Mouse (Mus musculus) stomach, postnatal 0 days (tissue): Measurements from ENCODE around the gene Pou4f1. TPM values are rescaled to one million over a fixed set of nuclear protein-coding genes. Genes with fewer than 3 reads are reported as not detected.
"Not testable (repeated sequence)": the region's sequence is repeated elsewhere in the genome, so short reads cannot be mapped to it uniquely, and the experiment has no call there.

Experiments used
- ATAC-seq: fragments of 200-750 bp; cut with Nextera tagmentation; 2 replicates; pipeline ENCODE4 v1.8.0; 2017; ENCODE audit not compliant: low FRiP score, low TSS enrichment
- DNase-seq: peaks from one replicate; pipeline ENCODE4 v3.0.0-alpha.2; 2016; ENCODE audit warnings: low spot score
- H3K27ac ChIP-seq: fragments of 300-500 bp; sonication (generic); replicated peaks from 2 replicates; pipeline ENCODE4 v1.5.1; 2014; ENCODE audit warnings: mild to moderate bottlenecking, control low read depth
- H3K27me3 ChIP-seq: fragments of 300-500 bp; sonication (generic); 2 replicates; pipeline ENCODE4 v1.6.1; 2014; ENCODE audit warnings: low read length; ENCODE audit not compliant: control insufficient read depth, insufficient read depth
- H3K36me3 ChIP-seq: fragments of 300-500 bp; sonication (generic); 2 replicates; pipeline ENCODE4 v1.6.1; 2014; ENCODE audit warnings: low read length, mixed read lengths; ENCODE audit not compliant: control insufficient read depth, insufficient read depth
- H3K4me1 ChIP-seq: fragments of 300-500 bp; sonication (generic); replicated peaks from 2 replicates; pipeline ENCODE4 v1.6.1; 2014; ENCODE audit warnings: antibody characterized with exemption; ENCODE audit not compliant: control insufficient read depth, insufficient read depth
- H3K4me2 ChIP-seq: fragments of 300-500 bp; sonication (generic); replicated peaks from 2 replicates; pipeline ENCODE4 v1.6.1; 2014; ENCODE audit warnings: low read depth, mild to moderate bottlenecking, control low read depth, moderate library complexity
- H3K4me3 ChIP-seq: fragments of 300-500 bp; sonication (generic); 2 replicates; pipeline ENCODE4 v1.5.1; 2014; ENCODE audit warnings: low read depth, low read length, control low read depth
- H3K9ac ChIP-seq: fragments of 300-500 bp; sonication (generic); 2 replicates; pipeline ENCODE4 v1.6.1; 2014; ENCODE audit warnings: mild to moderate bottlenecking, low read length, control low read depth, mixed read lengths
- H3K9me3 ChIP-seq: fragments of 300-500 bp; sonication (generic); 2 replicates; pipeline ENCODE4 v1.6.1; 2016; ENCODE audit warnings: low read length; ENCODE audit not compliant: control insufficient read depth
- CTCF ChIP-seq: IDR thresholded peaks from 2 replicates; pipeline ENCODE4 v1.5.1; 2016; ENCODE audit warnings: antibody characterized with exemption, low read depth, mild to moderate bottlenecking, moderate library complexity
- EP300 ChIP-seq: optimal IDR thresholded peaks from 2 replicates; pipeline ENCODE3; 2016; ENCODE audit warnings: antibody characterized with exemption
- WGBS: fragments of 180-500 bp; shearing (Covaris S2); extraction: QIAGEN DNeasy Blood & Tissue Kit; methylation state at CpG from one replicate; pipeline ENCODE4 v1.1.7; 2014; 5-methylcytosine and 5-hydroxymethylcytosine counted together
- polyA plus RNA-seq: library from polyadenylated mRNA; unstranded; fragments of >200 nt; fragmentation: Nextera tagmentation; extraction: Ambion mirVana; gene quantifications from 2 replicates; pipeline ENCODE4 v1.2.1, GENCODE M21; 2015

Gene Pou4f1
- polyA plus RNA-seq: 0.19 and 0.41 TPM in 2 replicates

- Histone ChIP-seq H3K9ac (0 out of 2 replicates have a peak within 1 kb of the TSS, but pooled peaks have one; percentile 18), H3K9me3 (no peaks in the 10 kb centered on the region), H3K27ac (no peak within 1 kb of the TSS), H3K36me3 (no peaks in the 10 kb centered on the region), H3K4me2 (peak within 1 kb of the TSS; percentile 78), H3K27me3 (peaks cover 47% of the 10 kb centered on the region), H3K4me3 (peak within 1 kb of the TSS; percentile 45), H3K4me1 (peaks cover 3% of the 10 kb centered on the region; the same call in 1 of the 2 replicates)
- peak; percentile 70 for DNase-seq
- 2% methylated on average over 25 of the region's 62 CpGs for WGBS
- ATAC-seq: peak; percentile 89
- TF ChIP-seq CTCF: no peak
These were observed at the start of gene Pou4f1 for GRCm38 (mm10) chr14:104467966-104468622. Pou4f1 (minus strand) TSS chr14:104467999.

GRCm38 (mm10) chr14:104511664-104512063 lies 43.9 kb upstream of the Pou4f1 start:
- Histone ChIP-seq H3K27me3 (no peaks in the 10 kb centered on the region), H3K27ac (no peak overlapping the region), H3K9ac (no peak overlapping the region), H3K4me2 (no peak overlapping the region), H3K4me3 (no peak overlapping the region), H3K9me3 (no peaks in the 10 kb centered on the region), H3K4me1 (no peaks in the 10 kb centered on the region), H3K36me3 (peaks cover 2% of the 10 kb centered on the region; the same call in 1 of the 2 replicates)
- ATAC-seq (no peak), DNase-seq (no peak)
- no peak for TF ChIP-seq EP300
- TF ChIP-seq CTCF: no peak
- 83% methylated on average over 1 of the region's 1 CpGs for WGBS

- H3K4me2 ChIP-seq, H3K4me1 ChIP-seq, H3K9ac ChIP-seq, H3K27me3 ChIP-seq, ATAC-seq, H3K9me3 ChIP-seq, DNase-seq, H3K27ac ChIP-seq, H3K4me3 ChIP-seq: not testable (repeated sequence)
- peaks cover 18% of the 10 kb centered on the region for H3K36me3 ChIP-seq
- WGBS: 76% methylated on average over 3 of the region's 3 CpGs
These were observed 35.0 kb upstream of the Pou4f1 start for GRCm38 (mm10) chr14:104502761-104503160.

GRCm38 (mm10) chr14:104479751-104480150 lies 12.0 kb upstream of the Pou4f1 start:
- WGBS: 93% methylated on average over 8 of the region's 8 CpGs
- no peak overlapping the region for H3K4me2 ChIP-seq
- DNase-seq (no peak), ATAC-seq (no peak)
- no peak for TF ChIP-seq EP300
- no peak for TF ChIP-seq CTCF
- H3K4me3 ChIP-seq: no peak overlapping the region
- no peak overlapping the region for H3K9ac ChIP-seq
- H3K36me3 ChIP-seq: peaks cover 5% of the 10 kb centered on the region; the same call in 1 of the 2 replicates
- no peaks in the 10 kb centered on the region for H3K4me1 ChIP-seq
- no peaks in the 10 kb centered on the region for H3K27me3 ChIP-seq
- no peaks in the 10 kb centered on the region for H3K9me3 ChIP-seq
- no peak overlapping the region for H3K27ac ChIP-seq

GRCm38 (mm10) chr14:104478593-104478992 lies 10.8 kb upstream of the Pou4f1 start:
- H3K4me3 ChIP-seq: no peak overlapping the region
- H3K4me1 ChIP-seq: no peaks in the 10 kb centered on the region
- no peak for TF ChIP-seq EP300
- TF ChIP-seq CTCF: no peak
- ATAC-seq: no peak
- 91% methylated on average over 5 of the region's 5 CpGs for WGBS
- H3K9me3 ChIP-seq: no peaks in the 10 kb centered on the region
- no peak overlapping the region for H3K27ac ChIP-seq
- DNase-seq: no peak
- no peak overlapping the region for H3K4me2 ChIP-seq
- no peak overlapping the region for H3K9ac ChIP-seq
- peaks cover 5% of the 10 kb centered on the region; the same call in 1 of the 2 replicates for H3K36me3 ChIP-seq
- H3K27me3 ChIP-seq: peaks cover 4% of the 10 kb centered on the region; the same call in 1 of the 2 replicates

- no peaks in the 10 kb centered on the region for H3K9me3 ChIP-seq
These were observed 9.8 kb upstream of the Pou4f1 start for GRCm38 (mm10) chr14:104477616-104478015.

More at GRCm38 (mm10) chr14:104477616-104478015, 9.8 kb upstream of the Pou4f1 start:
- Histone ChIP-seq H3K4me1 (0 out of 2 replicates have a peak, but pooled peaks cover 2% of the 10 kb centered on the region), H3K4me3 (no peak overlapping the region), H3K9ac (no peak overlapping the region), H3K27me3 (peaks cover 4% of the 10 kb centered on the region; the same call in 1 of the 2 replicates), H3K27ac (no peak overlapping the region), H3K4me2 (no peak overlapping the region), H3K36me3 (peaks cover 5% of the 10 kb centered on the region; the same call in 1 of the 2 replicates)
- TF ChIP-seq EP300 (no peak), CTCF (no peak)
- DNase-seq (no peak), ATAC-seq (no peak)
- 92% methylated on average over 8 of the region's 8 CpGs for WGBS
